25 mouse cellular contexts compared by ENCODE assay signal in the genomic region with DNA sequence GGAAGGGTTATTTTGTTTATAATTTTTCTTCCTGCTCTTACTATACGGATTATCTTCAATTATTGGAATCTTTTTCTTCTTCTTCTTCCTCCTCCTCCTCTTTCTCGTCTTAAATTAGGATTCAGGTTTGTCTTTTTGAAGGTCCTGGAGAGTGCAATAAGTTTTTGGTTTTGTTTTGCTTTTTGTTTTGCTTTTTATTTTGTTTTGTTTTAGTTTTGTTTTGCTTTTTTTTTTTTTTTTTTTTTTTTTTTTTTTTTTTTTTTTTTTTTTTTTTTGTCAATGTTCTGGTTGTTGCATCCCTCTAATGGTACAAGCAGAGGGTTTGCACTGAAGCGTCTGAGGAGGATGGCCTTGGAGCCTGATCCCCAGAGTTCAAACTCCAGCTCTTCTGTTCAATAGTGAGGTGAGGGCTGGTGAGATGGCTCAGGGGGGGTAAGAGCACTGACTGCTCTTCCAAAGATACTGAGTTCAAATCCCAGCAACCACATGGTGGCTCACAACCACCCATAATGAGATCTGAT. TPM values are rescaled to one million over a fixed set of nuclear protein-coding genes. Genes with fewer than 3 reads are reported as not detected.
DNase-seq lines count a peak whose midpoint lies in the region; ATAC-seq and TF ChIP-seq lines count a peak whose summit lies in the region.
"Had no signal": no experiment of that assay in that cellular context is flagged by ENCODE, and none has a peak within 500 bp of the region (broad histone marks: within the 10 kb centered on the region; RNA-seq: fewer than 3 reads in every experiment).

No protein-coding gene starts in this region.

- no peak overlapping the region for H3ac ChIP-seq in myocyte (ENCODE audit: control insufficient read depth, insufficient read length)

- peak overlapping the region; percentile 44 for H3K4me2 ChIP-seq in myocyte (ENCODE audit: low read depth)
- H3K4me2 ChIP-seq: embryonic facial prominence, embryonic 12.5 days; heart, embryonic 12.5 days; hindbrain, embryonic 14.5 days; limb, embryonic 13.5 days; liver, embryonic 11.5 days; lung, embryonic 15.5 days; midbrain, embryonic 11.5 days; neural tube, embryonic 13.5 days had no signal

- no peaks in the 10 kb centered on the region for H3K79me2 ChIP-seq in myocyte (ENCODE audit: control insufficient read depth, insufficient read depth)

- H3K36me3 ChIP-seq in myocyte (ENCODE audit: control insufficient read depth, insufficient read depth) = no peaks in the 10 kb centered on the region
- H3K36me3 ChIP-seq: embryonic facial prominence, embryonic 12.5 days; forebrain, embryonic 10.5 days; heart, embryonic 12.5 days; limb, embryonic 13.5 days; lung, embryonic 15.5 days; neural tube, embryonic 13.5 days had no signal

- no peak overlapping the region for H3K4me3 ChIP-seq in myocyte
- H3K4me3 ChIP-seq: embryonic facial prominence, embryonic 12.5 days; forebrain, embryonic 10.5 days; heart, embryonic 12.5 days; left cerebral cortex, adult 2 months; limb, embryonic 13.5 days; lung, embryonic 15.5 days; neural tube, embryonic 13.5 days had no signal

- peak; percentile 29 for DNase-seq in CD4-positive, CD25-positive, alpha-beta regulatory T cell, adult 2 months (ENCODE audit: low read depth, low spot score)
- DNase-seq in 416B (ENCODE audit: low read depth) (peak; percentile 52), NIH3T3 (ENCODE audit: low read depth) (peak; percentile 36)
- no peak for DNase-seq in embryo, embryonic 10.5 days (ENCODE audit: low spot score)
- DNase-seq in urinary bladder, adult 18-20 months (ENCODE audit: low spot score in 2 of 2) = no peak
- DNase-seq in cerebellum, adult 11 months = no peak
- DNase-seq: cerebellum, adult 9-10 months; cerebellum, postnatal 36 days; embryo, embryonic 11 days; kidney, adult 11 months had no signal

- TF ChIP-seq POLR2A in myocyte (IDR thresholded peaks at IDR 0.05; ENCODE audit: insufficient read length, low read depth) = no peak

- no peak for ATAC-seq in CD4-positive, CD25-positive, alpha-beta regulatory T cell, adult 4 months
- ATAC-seq: forebrain, embryonic 16.5 days; inflammation-experienced regulatory T-cells, adult 6 months; midbrain, embryonic 16.5 days had no signal

- H3K27me3 ChIP-seq in myocyte (ENCODE audit: control insufficient read depth, insufficient read depth, insufficient read length) = no peaks in the 10 kb centered on the region
- H3K27me3 ChIP-seq: embryonic facial prominence, embryonic 12.5 days; heart, embryonic 12.5 days; limb, embryonic 13.5 days; lung, embryonic 15.5 days; neural tube, embryonic 13.5 days had no signal

TF ChIP-seq in myocyte, 11 proteins besides CTCF, POLR2A, EP300 and RAD21:
- TF ChIP-seq USF1 (IDR thresholded peaks at IDR 0.05; ENCODE audit: low read depth) (no peak), MYOG (IDR thresholded peaks at IDR 0.05; ENCODE audit: control insufficient read depth in 1 of 3, insufficient read depth in 1 of 3, insufficient read length in 2 of 3, low read depth in 2 of 3) (no peak), MYOD1 (IDR thresholded peaks at IDR 0.05; ENCODE audit: control insufficient read depth in 1 of 3, insufficient read length in 2 of 3, low read depth in 2 of 3) (no peak), MAX (IDR thresholded peaks at IDR 0.05; ENCODE audit: low read depth) (no peak)

RNA-seq across cellular contexts. Expression of gene Rab21, which starts 13.7 kb away (rescaled TPM):
- polyA plus RNA-seq in CD4-positive, CD25-positive, alpha-beta regulatory T cell, adult 4 months (2017; shearing (Covaris generic)) = 10 to 100 TPM; 17.9 to 25.3 TPM
- polyA plus RNA-seq in myocyte (2012; fragmentation: generic; extraction: Trizol) = 16.9 TPM

RNA-seq across cellular contexts. Expression of gene Tmem19, which starts 33.2 kb away (rescaled TPM):
- polyA plus RNA-seq in CD4-positive, CD25-positive, alpha-beta regulatory T cell, adult 4 months (2017; shearing (Covaris generic)) = 10 to 100 TPM; 50.9 to 54.8 TPM
- polyA plus RNA-seq in myocyte (2012; fragmentation: generic; extraction: Trizol) = 18.0 TPM

RNA-seq across cellular contexts. Expression of gene Thap2, which starts 55.2 kb away (rescaled TPM):
- 10 to 100 TPM; 12.2 to 16.8 TPM for polyA plus RNA-seq in CD4-positive, CD25-positive, alpha-beta regulatory T cell, adult 4 months (2017; shearing (Covaris generic))
- polyA plus RNA-seq in myocyte (2012; fragmentation: generic; extraction: Trizol) = 5.8 TPM

RNA-seq across cellular contexts. Expression of gene Zfc3h1, which starts 55.7 kb away (rescaled TPM):
- 10 to 100 TPM; 33.8 to 39.0 TPM for polyA plus RNA-seq in CD4-positive, CD25-positive, alpha-beta regulatory T cell, adult 4 months (2017; shearing (Covaris generic))
- polyA plus RNA-seq in myocyte (2012; fragmentation: generic; extraction: Trizol) = 9.0 TPM

Comparison
In these comparisons a context has a peak if more than half of its experiments do, and no peak if none do; other contexts are left out.
1. DNase-seq: peak in CD4-positive, CD25-positive, alpha-beta regulatory T cell, adult 2 months (single experiment), 416B (single experiment) and NIH3T3 (single experiment); none in embryo, embryonic 10.5 days (single experiment), urinary bladder, adult 18-20 months (0 of 2) and cerebellum, adult 11 months (single experiment).